Mouse (Mus musculus) thymus, adult 2 months (tissue): ENCODE data around the gene Brinp2. TPM values are rescaled to one million over a fixed set of nuclear protein-coding genes. Genes with fewer than 3 reads are reported as not detected.

ENCODE experiments used
- DNase-seq: peaks from one replicate; pipeline ENCODE4 v3.0.0; 2021
- H3K27ac ChIP-seq: fragments of 200-500 bp; 2 replicates; pipeline ENCODE4 v1.5.1; 2012; ENCODE audit warnings: low read length, control low read depth; ENCODE audit not compliant: control insufficient read depth, insufficient read depth
- H3K27me3 ChIP-seq: fragments of 200-500 bp; 2 replicates; pipeline ENCODE4 v1.6.1; 2012; ENCODE audit warnings: mild to moderate bottlenecking, low read length, moderate library complexity, mixed read lengths; ENCODE audit not compliant: control insufficient read depth, insufficient read depth
- H3K36me3 ChIP-seq: fragments of 200-500 bp; 2 replicates; pipeline ENCODE4 v1.6.1; 2012; ENCODE audit warnings: mild to moderate bottlenecking, low read length, moderate library complexity; ENCODE audit not compliant: control insufficient read depth, insufficient read depth
- H3K4me1 ChIP-seq: fragments of 200-500 bp; replicated peaks from 2 replicates; pipeline ENCODE4 v1.6.1; 2012; ENCODE audit warnings: low read length; ENCODE audit not compliant: control insufficient read depth, insufficient read depth
- H3K4me3 ChIP-seq: fragments of 200-500 bp; 2 replicates; pipeline ENCODE4 v1.5.1; 2012; ENCODE audit warnings: mild to moderate bottlenecking, low read length, control low read depth, moderate library complexity; ENCODE audit not compliant: control insufficient read depth, insufficient read depth
- CTCF ChIP-seq: fragments of 200-500 bp; IDR thresholded peaks from 2 replicates; pipeline ENCODE4 v1.5.1; 2012; ENCODE audit warnings: mild to moderate bottlenecking, control low read depth, low read length, moderate library complexity, borderline replicate concordance; ENCODE audit not compliant: control insufficient read depth, poor library complexity, insufficient read depth; ENCODE audit errors: extremely low read depth
- POLR2A ChIP-seq: fragments of 200-500 bp; IDR thresholded peaks from 2 replicates; pipeline ENCODE4 v1.6.1; 2012; ENCODE audit warnings: mild to moderate bottlenecking, low read length, control low read depth, moderate library complexity; ENCODE audit not compliant: control insufficient read depth, poor library complexity, insufficient read depth; ENCODE audit errors: extremely low read depth
- WGBS: fragments of 180-500 bp; shearing (Covaris S2); methylation state at CpG from one replicate; pipeline ENCODE4 v1.1.7; 2018; 5-methylcytosine and 5-hydroxymethylcytosine counted together
- polyA plus RNA-seq: library from polyadenylated mRNA; depleted of rRNA; stranded (reverse); fragments of >200 nt; gene quantifications from 2 replicates; pipeline ENCODE4 v1.2.3, GENCODE M21; 2012

Gene Brinp2
- polyA plus RNA-seq, 1 experiment, result 0.81 TPM

GRCm38 (mm10) chr1:158228687-158229224 lies 127.4 kb downstream of the Brinp2 start:
- Histone ChIP-seq H3K4me3 (no peak overlapping the region), H3K27me3 (no peaks in the 10 kb centered on the region), H3K36me3 (no peaks in the 10 kb centered on the region), H3K4me1 (no peaks in the 10 kb centered on the region), H3K27ac (no peak overlapping the region)
- no peak for TF ChIP-seq POLR2A
- WGBS, result 93% methylated on average over 9 of the region's 9 CpGs
- DNase-seq, result no peak

- 69% methylated on average over 2 of the region's 2 CpGs for WGBS
- TF ChIP-seq CTCF (no peak), POLR2A (no peak)
Measured at GRCm38 (mm10) chr1:158227239-158227638, 128.9 kb downstream of the Brinp2 start.

GRCm38 (mm10) chr1:158226689-158227088 lies 129.4 kb downstream of the Brinp2 start:
- no peak for DNase-seq
- no peaks in the 10 kb centered on the region for H3K36me3 ChIP-seq
- H3K27me3 ChIP-seq, result no peaks in the 10 kb centered on the region
- no peak overlapping the region for H3K27ac ChIP-seq
- no peak for TF ChIP-seq CTCF
- TF ChIP-seq POLR2A, result no peak
- H3K4me1 ChIP-seq, result no peaks in the 10 kb centered on the region
- no peak overlapping the region for H3K4me3 ChIP-seq
- WGBS, result 76% methylated on average over 2 of the region's 2 CpGs

More at GRCm38 (mm10) chr1:158227239-158227638, 128.9 kb downstream of the Brinp2 start:
- Histone ChIP-seq H3K36me3 (no peaks in the 10 kb centered on the region), H3K27ac (no peak overlapping the region), H3K4me1 (no peaks in the 10 kb centered on the region), H3K27me3 (no peaks in the 10 kb centered on the region), H3K4me3 (no peak overlapping the region)
- DNase-seq, result no peak

- TF ChIP-seq CTCF (no peak), POLR2A (no peak)
- Histone ChIP-seq H3K4me3 (no peak overlapping the region), H3K27ac (no peak overlapping the region), H3K36me3 (no peaks in the 10 kb centered on the region), H3K27me3 (no peaks in the 10 kb centered on the region), H3K4me1 (no peaks in the 10 kb centered on the region)
- 60% methylated on average over 4 of the region's 4 CpGs for WGBS
- DNase-seq, result no peak
Measured at GRCm38 (mm10) chr1:158221048-158221447, 135.1 kb downstream of the Brinp2 start.

- H3K27ac ChIP-seq, result no peak overlapping the region
- no peaks in the 10 kb centered on the region for H3K4me1 ChIP-seq
- no peaks in the 10 kb centered on the region for H3K27me3 ChIP-seq
- H3K4me3 ChIP-seq, result no peak overlapping the region
- TF ChIP-seq POLR2A (no peak), CTCF (no peak)
- H3K36me3 ChIP-seq, result no peaks in the 10 kb centered on the region
- WGBS, result 85% methylated on average over 4 of the region's 4 CpGs
- no peak for DNase-seq
Measured at GRCm38 (mm10) chr1:158220148-158220547, 136.0 kb downstream of the Brinp2 start.

- Histone ChIP-seq H3K4me3 (no peak overlapping the region), H3K4me1 (no peaks in the 10 kb centered on the region), H3K27ac (no peak overlapping the region), H3K27me3 (no peaks in the 10 kb centered on the region), H3K36me3 (no peaks in the 10 kb centered on the region)
- 63% methylated on average over 1 of the region's 1 CpGs for WGBS
- DNase-seq, result no peak
- TF ChIP-seq POLR2A, result no peak
- no peak for TF ChIP-seq CTCF
Measured at GRCm38 (mm10) chr1:158218750-158219149, 137.4 kb downstream of the Brinp2 start.

GRCm38 (mm10) chr1:158218294-158218693 lies 137.8 kb downstream of the Brinp2 start:
- no peak overlapping the region for H3K27ac ChIP-seq

More at GRCm38 (mm10) chr1:158218294-158218693, 137.8 kb downstream of the Brinp2 start:
- H3K36me3 ChIP-seq, result no peaks in the 10 kb centered on the region
- 79% methylated on average over 2 of the region's 2 CpGs for WGBS
- DNase-seq, result no peak
- H3K4me1 ChIP-seq, result no peaks in the 10 kb centered on the region
- H3K27me3 ChIP-seq, result no peaks in the 10 kb centered on the region
- H3K4me3 ChIP-seq, result no peak overlapping the region
- TF ChIP-seq CTCF, result no peak
- TF ChIP-seq POLR2A, result no peak
